Mouse (Mus musculus) brain, embryonic 18.5 days (tissue): Measurements from ENCODE around the gene Slc35a1.
"Not testable (repeated sequence)": the region's sequence is repeated elsewhere in the genome, so short reads cannot be mapped to it uniquely, and the experiment has no call there.

Experiments
- DNase-seq: peaks from one replicate; pipeline ENCODE4 v3.0.0-alpha.2; 2012; ENCODE audit warnings: low read depth, low spot score

Slc35a1 gene

GRCm38 (mm10) chr4:34686874-34687567 lies at the start of gene Slc35a1:
Gene Slc35a1, minus strand, starts transcription at chr4:34687438.
- DNase-seq = peak; percentile 80

GRCm38 (mm10) chr4:34734461-34734860 lies 47.2 kb upstream of the Slc35a1 start:
- no peak for DNase-seq

- not testable (repeated sequence) for DNase-seq
Observed at GRCm38 (mm10) chr4:34733415-34733814, 46.2 kb upstream of the Slc35a1 start.

- no peak for DNase-seq
Observed at GRCm38 (mm10) chr4:34729851-34730341, 42.7 kb upstream of the Slc35a1 start, which contains the start of gene Cfap206. Gene Cfap206, minus strand, starts transcription at chr4:34730206.

GRCm38 (mm10) chr4:34725710-34726109 lies 38.5 kb upstream of the Slc35a1 start:
- not testable (repeated sequence) for DNase-seq

GRCm38 (mm10) chr4:34724306-34724705 lies 37.1 kb upstream of the Slc35a1 start:
- no peak for DNase-seq

GRCm38 (mm10) chr4:34723186-34723585 lies 35.9 kb upstream of the Slc35a1 start:
- no peak for DNase-seq

- DNase-seq = no peak
Observed at GRCm38 (mm10) chr4:34720127-34720895, 33.1 kb upstream of the Slc35a1 start.

GRCm38 (mm10) chr4:34719421-34719820 lies 32.2 kb upstream of the Slc35a1 start:
- no peak for DNase-seq

- no peak for DNase-seq
Observed at GRCm38 (mm10) chr4:34715062-34715461, 27.8 kb upstream of the Slc35a1 start.

- DNase-seq = no peak
Observed at GRCm38 (mm10) chr4:34708127-34708526, 20.9 kb upstream of the Slc35a1 start.

- no peak for DNase-seq
Observed at GRCm38 (mm10) chr4:34707248-34707647, 20.0 kb upstream of the Slc35a1 start.

GRCm38 (mm10) chr4:34703029-34703428 lies 15.8 kb upstream of the Slc35a1 start:
- DNase-seq = no peak

- no peak for DNase-seq
Observed at GRCm38 (mm10) chr4:34702231-34702630, 15.0 kb upstream of the Slc35a1 start.

- no peak for DNase-seq
Observed at GRCm38 (mm10) chr4:34701528-34701927, 14.3 kb upstream of the Slc35a1 start.

- DNase-seq = no peak
Observed at GRCm38 (mm10) chr4:34688021-34688420, 783 bp upstream of the Slc35a1 start.

- no peak for DNase-seq
Observed at GRCm38 (mm10) chr4:34680530-34680929, 6.7 kb downstream of the Slc35a1 start.

GRCm38 (mm10) chr4:34673721-34674120 lies 13.5 kb downstream of the Slc35a1 start:
- no peak for DNase-seq

- no peak for DNase-seq
Observed at GRCm38 (mm10) chr4:34667923-34668322, 19.3 kb downstream of the Slc35a1 start.

GRCm38 (mm10) chr4:34661927-34662326 lies 25.3 kb downstream of the Slc35a1 start:
- no peak for DNase-seq

- DNase-seq = no peak
Observed at GRCm38 (mm10) chr4:34661514-34661913, 25.7 kb downstream of the Slc35a1 start.

- DNase-seq = no peak
Observed at GRCm38 (mm10) chr4:34659012-34659411, 28.2 kb downstream of the Slc35a1 start.

GRCm38 (mm10) chr4:34656101-34656500 lies 31.1 kb downstream of the Slc35a1 start:
- no peak for DNase-seq
